Mouse (Mus musculus): Measurements from ENCODE around the gene Lmod2.

DNA sequence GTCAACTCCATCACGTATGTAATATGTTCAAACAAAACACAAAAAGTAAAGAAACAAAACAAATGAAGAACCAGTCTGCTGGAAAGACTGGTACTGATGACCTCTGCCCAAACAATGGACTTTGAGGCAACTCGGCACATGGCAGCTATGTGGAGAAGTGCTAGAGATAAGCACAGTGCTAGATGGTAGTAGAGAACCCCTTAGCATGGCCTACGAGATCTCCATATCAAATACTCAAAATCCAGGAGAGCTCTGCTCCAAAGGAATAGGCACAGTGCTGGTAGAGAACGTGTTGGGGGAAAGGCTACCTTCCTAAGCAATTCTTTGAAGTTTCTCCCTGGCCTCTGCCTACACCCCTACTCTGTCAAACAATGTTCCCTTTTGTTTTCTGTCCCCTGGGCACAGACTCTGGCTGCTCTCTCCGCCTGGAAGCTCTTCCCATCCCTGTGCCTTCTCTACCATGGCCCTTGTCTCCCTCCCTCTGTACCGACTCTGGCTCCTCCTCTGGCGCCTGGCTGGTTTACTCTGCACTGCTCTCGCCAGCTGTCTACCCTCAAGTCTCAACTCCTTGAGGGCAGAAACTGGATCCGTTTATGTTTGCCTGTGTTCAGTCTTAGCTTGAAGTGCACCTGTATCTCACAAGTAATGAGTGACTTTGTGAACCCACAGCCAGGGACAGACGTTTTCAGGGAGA is 5.9 kb upstream of the Lmod2 start:
- TF ChIP-seq POLR2A (IDR thresholded peaks at IDR 0.05; ENCODE audit: extremely low read depth, insufficient read depth, low read length) (no peak), CTCF (IDR thresholded peaks at IDR 0.05; ENCODE audit: low read depth, low read length) (no peak)

Measured in liver, adult 2 months (tissue).